Mouse (Mus musculus) heart, postnatal 0 days (tissue): ENCODE measurements around the gene Tdrd9.

Source experiments
- CTCF ChIP-seq: IDR thresholded peaks from 2 replicates; pipeline ENCODE4 v1.5.1; 2016; ENCODE audit warnings: antibody characterized with exemption, control low read depth, low read depth
- EP300 ChIP-seq: IDR thresholded peaks from 2 replicates; pipeline ENCODE4 v1.6.1; 2016; ENCODE audit warnings: antibody characterized with exemption, low read depth

DNA sequence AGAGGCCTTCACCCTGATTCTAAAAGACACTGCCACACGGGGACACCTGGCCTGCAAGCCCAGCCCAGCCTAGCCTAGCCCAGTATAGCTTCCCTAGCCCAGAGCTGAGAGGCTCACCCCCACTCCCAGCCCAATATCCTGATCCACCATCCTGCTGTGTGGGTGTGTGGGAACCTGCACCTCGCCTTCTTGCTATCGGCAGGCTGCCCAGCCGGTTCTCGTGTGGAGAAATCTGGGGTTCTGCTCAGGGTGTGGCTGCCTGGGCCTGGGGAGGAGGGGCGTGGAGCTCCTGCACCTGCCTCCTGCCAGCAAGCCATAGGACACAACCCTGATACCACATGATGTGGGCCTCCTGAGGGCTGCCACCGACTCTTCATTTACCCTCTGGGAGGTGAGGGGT, 146.3 kb downstream of the Tdrd9 start:
- TF ChIP-seq EP300: no peak
- TF ChIP-seq CTCF: no peak
